8 mouse cellular contexts compared by ENCODE assay signal in genomic region chr8:125389756-125390505, GRCm38 (mm10).
DNase-seq lines count a peak whose midpoint lies in the region; ATAC-seq and TF ChIP-seq lines count a peak whose summit lies in the region.

No protein-coding gene starts in this region.

- peak; percentile 34 for DNase-seq in 3T3-L1 (ENCODE audit: low read depth, low spot score)
- peak; percentile 87 for DNase-seq in adrenal gland, postnatal 25 days
- DNase-seq in frontal cortex, adult 2 months (ENCODE audit: extremely low spot score in 1 of 2, low spot score in 1 of 2), result peak; percentile 62 to 88
- peak; percentile 77 to 85 for DNase-seq in heart, postnatal 14 days
- DNase-seq in layer of hippocampus, adult 2 months (ENCODE audit: low spot score in 2 of 2), result peak; percentile 74 to 86

- H3K9ac ChIP-seq in midbrain, embryonic 15.5 days, result no peak overlapping the region
- no peak overlapping the region for H3K9ac ChIP-seq in liver, embryonic 12.5 days

- H3K4me2 ChIP-seq in midbrain, embryonic 15.5 days, result no peak overlapping the region
- no peak overlapping the region for H3K4me2 ChIP-seq in liver, embryonic 12.5 days

- no peaks in the 10 kb centered on the region for H3K27me3 ChIP-seq in midbrain, embryonic 15.5 days (replicated peaks)
- no peaks in the 10 kb centered on the region for H3K27me3 ChIP-seq in liver, embryonic 12.5 days (replicated peaks)

- H3K27ac ChIP-seq in layer of hippocampus, adult 2 months, result peak overlapping the region; percentile 82
- peak overlapping the region; percentile 43 for H3K27ac ChIP-seq in midbrain, embryonic 15.5 days
- H3K27ac ChIP-seq in liver, embryonic 12.5 days, result no peak overlapping the region

- intact Hi-C loops in heart, postnatal 14 days (cut with DNase I), result loop anchor here (5.0 kb wide), 1 partner anchor 43 kb away; no protein-coding TSS in a partner anchor

- H3K36me3 ChIP-seq in midbrain, embryonic 15.5 days (replicated peaks), result no peaks in the 10 kb centered on the region
- no peaks in the 10 kb centered on the region for H3K36me3 ChIP-seq in liver, embryonic 12.5 days

- peak; percentile 43; the same call in 1 of the 2 replicates for ATAC-seq in midbrain, embryonic 15.5 days (replicated peaks)
- no peak for ATAC-seq in liver, embryonic 12.5 days
- no peak for ATAC-seq in erythroblast, adult 5-6 weeks (replicated peaks; ENCODE audit: low FRiP score, poor library complexity, severe bottlenecking)

- peaks cover 47% of the 10 kb centered on the region for H3K4me1 ChIP-seq in midbrain, embryonic 15.5 days
- H3K4me1 ChIP-seq in liver, embryonic 12.5 days, result peaks cover 28% of the 10 kb centered on the region

- no peaks in the 10 kb centered on the region for H3K9me3 ChIP-seq in midbrain, embryonic 15.5 days
- H3K9me3 ChIP-seq in liver, embryonic 12.5 days (replicated peaks), result no peaks in the 10 kb centered on the region

- WGBS in midbrain, embryonic 15.5 days, result 51% methylated on average over 13 of the region's 13 CpGs
- 65% methylated on average over 13 of the region's 13 CpGs for WGBS in liver, embryonic 12.5 days (ENCODE audit: insufficient replicate concordance)

- no peak for TF ChIP-seq CTCF in layer of hippocampus, adult 2 months (conservative IDR thresholded peaks at IDR 0.05)

- H3K4me3 ChIP-seq in layer of hippocampus, adult 2 months, result no peak overlapping the region
- no peak overlapping the region for H3K4me3 ChIP-seq in midbrain, embryonic 15.5 days
- H3K4me3 ChIP-seq in liver, embryonic 12.5 days, result no peak overlapping the region

Comparison
In these comparisons a context has a peak if more than half of its experiments do, and no peak if none do; other contexts are left out.
1. DNase-seq: peak in every context shown above with its lines; median percentile 87 in adrenal gland, postnatal 25 days; 81 in heart, postnatal 14 days; 80 in layer of hippocampus, adult 2 months; 75 in frontal cortex, adult 2 months; 34 in 3T3-L1.